ENCODE assay signal across 7 mouse cellular contexts in the genomic region with DNA sequence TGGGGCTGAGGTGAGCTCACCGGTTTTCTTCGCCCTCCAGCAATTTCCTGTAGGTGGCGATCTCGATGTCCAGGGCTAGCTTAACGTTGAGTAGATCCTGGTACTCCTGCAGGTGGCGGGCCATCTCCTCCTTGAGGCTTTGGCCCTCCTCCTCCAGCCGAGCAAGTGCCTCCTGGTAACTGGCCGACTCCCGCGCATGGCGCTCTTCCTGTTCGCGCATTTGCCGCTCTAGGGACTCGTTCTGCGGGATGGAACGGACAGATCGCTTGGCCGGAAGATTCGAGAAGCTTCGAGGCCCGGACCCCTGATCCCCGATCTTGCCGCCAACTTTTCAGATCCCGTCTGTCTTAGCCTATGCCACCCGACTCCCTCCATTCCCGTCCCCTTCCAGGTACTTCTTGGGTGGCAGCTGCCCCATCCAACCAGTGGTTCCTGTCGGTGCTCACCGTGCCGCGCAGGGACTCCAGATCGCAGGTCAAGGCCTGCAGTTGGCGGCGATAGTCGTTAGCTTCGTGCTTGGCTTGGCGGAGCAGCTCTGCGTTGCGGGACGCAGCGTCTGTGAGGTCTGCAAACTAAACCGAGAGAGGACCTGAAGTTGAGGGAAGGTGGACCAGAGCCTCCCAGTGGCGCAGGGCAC. TPM values are rescaled to one million over a fixed set of nuclear protein-coding genes. Genes with fewer than 3 reads are reported as not detected.
A peak's percentile ranks its signal among the peaks of the same experiment; 100 is the strongest.
DNase-seq lines count a peak whose midpoint lies in the region; ATAC-seq and TF ChIP-seq lines count a peak whose summit lies in the region.

No protein-coding gene starts in this region.

- peak overlapping the region; percentile 34 for H3K4me2 ChIP-seq in forebrain, embryonic 16.5 days (ENCODE audit: low read length)
- peak overlapping the region; percentile 41 for H3K4me2 ChIP-seq in hindbrain, embryonic 11.5 days (replicated peaks; ENCODE audit: low read depth, low read length)
- H3K4me2 ChIP-seq in limb, embryonic 11.5 days (ENCODE audit: low read depth, severe bottlenecking): peak overlapping the region; percentile 67
- peak overlapping the region; percentile 39 for H3K4me2 ChIP-seq in midbrain, embryonic 12.5 days (replicated peaks)

- no peak overlapping the region for H3K27ac ChIP-seq in cerebellum, adult 2 months (ENCODE audit: insufficient read depth, low read length)
- no peak overlapping the region for H3K27ac ChIP-seq in forebrain, embryonic 16.5 days (ENCODE audit: low read length)
- H3K27ac ChIP-seq in hindbrain, embryonic 11.5 days (ENCODE audit: low read depth, low read length): no peak overlapping the region
- H3K27ac ChIP-seq in limb, embryonic 11.5 days (replicated peaks; ENCODE audit: low read depth, low read length): no peak overlapping the region
- no peak overlapping the region for H3K27ac ChIP-seq in midbrain, embryonic 12.5 days (replicated peaks)

- peak; percentile 66 for ATAC-seq in activated CD4-positive, CD25-positive, alpha-beta regulatory T cell, adult 4 months
- ATAC-seq in forebrain, embryonic 16.5 days: no peak
- no peak for ATAC-seq in hindbrain, embryonic 11.5 days (ENCODE audit: low FRiP score)
- ATAC-seq in limb, embryonic 11.5 days (ENCODE audit: insufficient number of reproducible peaks, low FRiP score, low TSS enrichment, low read depth): no peak
- ATAC-seq in midbrain, embryonic 12.5 days (ENCODE audit: low FRiP score, low read depth): no peak

- peak; percentile 73 to 77 for DNase-seq in cerebellum, adult 2 months
- peak; percentile 71 for DNase-seq in hindbrain, embryonic 11.5 days (ENCODE audit: low spot score)
- DNase-seq in limb, embryonic 11.5 days (ENCODE audit: low spot score): peak; percentile 86
- peak; percentile 62 to 71 for DNase-seq in spleen, postnatal 14 days (ENCODE audit: low spot score in 2 of 2)

- no peaks in the 10 kb centered on the region for H3K36me3 ChIP-seq in forebrain, embryonic 16.5 days (ENCODE audit: control insufficient read depth, insufficient read depth)
- H3K36me3 ChIP-seq in hindbrain, embryonic 11.5 days (ENCODE audit: control insufficient read depth, insufficient read depth, low read length): no peaks in the 10 kb centered on the region
- no peaks in the 10 kb centered on the region for H3K36me3 ChIP-seq in limb, embryonic 11.5 days (ENCODE audit: control insufficient read depth, insufficient read depth, low read length)
- H3K36me3 ChIP-seq in midbrain, embryonic 12.5 days: no peaks in the 10 kb centered on the region

- TF ChIP-seq POLR2A in cerebellum, adult 2 months (IDR thresholded peaks at IDR 0.05; ENCODE audit: borderline replicate concordance, insufficient read depth, low read length): no peak

- H3K9ac ChIP-seq in forebrain, embryonic 16.5 days (replicated peaks; ENCODE audit: low read depth, low read length): peak overlapping the region; percentile 16; the same call in 1 of the 2 replicates
- H3K9ac ChIP-seq in hindbrain, embryonic 11.5 days (ENCODE audit: low read depth, low read length): peak overlapping the region; percentile 38; the same call in 1 of the 2 replicates
- H3K9ac ChIP-seq in limb, embryonic 11.5 days (ENCODE audit: low read length): peak overlapping the region; percentile 58
- 0 out of 2 replicates have a peak overlapping the region, but pooled peaks have one; percentile 11 for H3K9ac ChIP-seq in midbrain, embryonic 12.5 days (replicated peaks)

- WGBS in cerebellum, adult 2 months: 6% methylated on average over 43 of the region's 43 CpGs
- 3% methylated on average over 43 of the region's 43 CpGs for WGBS in forebrain, embryonic 16.5 days
- 3% methylated on average over 43 of the region's 43 CpGs for WGBS in hindbrain, embryonic 11.5 days
- WGBS in limb, embryonic 11.5 days: 2% methylated on average over 43 of the region's 43 CpGs
- WGBS in midbrain, embryonic 12.5 days: 5% methylated on average over 43 of the region's 43 CpGs

- peak; percentile 77 for TF ChIP-seq CTCF in cerebellum, adult 2 months (IDR thresholded peaks at IDR 0.05; ENCODE audit: borderline replicate concordance, insufficient read depth, low read depth, low read length)

- H3K4me3 ChIP-seq in cerebellum, adult 2 months (replicated peaks; ENCODE audit: insufficient read depth, low read depth, low read length): peak overlapping the region; percentile 24
- H3K4me3 ChIP-seq in forebrain, embryonic 16.5 days (replicated peaks; ENCODE audit: low read length): peak overlapping the region; percentile 19; the same call in 1 of the 2 replicates
- H3K4me3 ChIP-seq in hindbrain, embryonic 11.5 days (ENCODE audit: low read depth, low read length): peak overlapping the region; percentile 19
- H3K4me3 ChIP-seq in limb, embryonic 11.5 days (ENCODE audit: low read depth, low read length): peak overlapping the region; percentile 37
- H3K4me3 ChIP-seq in midbrain, embryonic 12.5 days: peak overlapping the region; percentile 26

- no peaks in the 10 kb centered on the region for H3K9me3 ChIP-seq in forebrain, embryonic 16.5 days (ENCODE audit: control insufficient read depth, low read length)
- H3K9me3 ChIP-seq in hindbrain, embryonic 11.5 days (ENCODE audit: control insufficient read depth, low read length): no peaks in the 10 kb centered on the region
- H3K9me3 ChIP-seq in limb, embryonic 11.5 days (ENCODE audit: control insufficient read depth, low read length): no peaks in the 10 kb centered on the region
- no peaks in the 10 kb centered on the region for H3K9me3 ChIP-seq in midbrain, embryonic 12.5 days

- H3K4me1 ChIP-seq in cerebellum, adult 2 months (ENCODE audit: control insufficient read depth, insufficient read depth, low read length): peaks cover under 1% of the 10 kb centered on the region; the same call in 1 of the 2 replicates
- H3K4me1 ChIP-seq in forebrain, embryonic 16.5 days (replicated peaks; ENCODE audit: control insufficient read depth, insufficient read depth, low read length): peaks cover 7% of the 10 kb centered on the region
- H3K4me1 ChIP-seq in hindbrain, embryonic 11.5 days (replicated peaks; ENCODE audit: control insufficient read depth, insufficient read depth, low read length): no peaks in the 10 kb centered on the region; the same call in 1 of the 2 replicates
- peaks cover 6% of the 10 kb centered on the region for H3K4me1 ChIP-seq in limb, embryonic 11.5 days (ENCODE audit: control insufficient read depth, insufficient read depth, low read length)
- peaks cover 6% of the 10 kb centered on the region; the same call in 1 of the 2 replicates for H3K4me1 ChIP-seq in midbrain, embryonic 12.5 days

- H3K27me3 ChIP-seq in cerebellum, adult 2 months (ENCODE audit: control insufficient read depth, insufficient read depth, low read length): no peaks in the 10 kb centered on the region
- H3K27me3 ChIP-seq in forebrain, embryonic 16.5 days (replicated peaks; ENCODE audit: control insufficient read depth, insufficient read depth, low read length): peaks cover 10% of the 10 kb centered on the region
- peaks cover 22% of the 10 kb centered on the region for H3K27me3 ChIP-seq in hindbrain, embryonic 11.5 days (ENCODE audit: control insufficient read depth, insufficient read depth, low read length)
- H3K27me3 ChIP-seq in limb, embryonic 11.5 days (ENCODE audit: control insufficient read depth, insufficient read depth, low read length): peaks cover 22% of the 10 kb centered on the region
- H3K27me3 ChIP-seq in midbrain, embryonic 12.5 days: peaks cover 68% of the 10 kb centered on the region

RNA-seq across cellular contexts. Expression of a gene that starts 7.6 kb away (rescaled TPM):
- polyA plus RNA-seq in activated CD4-positive, CD25-positive, alpha-beta regulatory T cell, adult 4 months (2017; shearing (Covaris generic)): not detected
- 207 and 211 TPM in 2 replicates for polyA plus RNA-seq in cerebellum, adult 2 months (2012; rRNA removed)
- 1.3 and 2.3 TPM in 2 replicates for polyA plus RNA-seq in forebrain, embryonic 16.5 days (2015; fragmentation: Nextera tagmentation; extraction: Ambion mirVana)
- polyA plus RNA-seq in hindbrain, embryonic 11.5 days (2014; fragmentation: Nextera tagmentation; extraction: Ambion mirVana): 0.12 and 0.20 TPM in 2 replicates
- polyA plus RNA-seq in limb, embryonic 11.5 days (2014; fragmentation: Nextera tagmentation; extraction: Ambion mirVana): 0.16 and 0.18 TPM in 2 replicates
- not detected in 2 replicates for polyA plus RNA-seq in midbrain, embryonic 12.5 days (2016; fragmentation: Nextera tagmentation; extraction: Ambion mirVana)

RNA-seq across cellular contexts. Expression of a gene that starts 8.2 kb away (rescaled TPM):
- polyA plus RNA-seq in activated CD4-positive, CD25-positive, alpha-beta regulatory T cell, adult 4 months (2017; shearing (Covaris generic)): not detected
- polyA plus RNA-seq in cerebellum, adult 2 months (2012; rRNA removed): not detected in 2 replicates
- polyA plus RNA-seq in forebrain, embryonic 16.5 days (2015; fragmentation: Nextera tagmentation; extraction: Ambion mirVana): not detected in 2 replicates
- not detected in 2 replicates for polyA plus RNA-seq in hindbrain, embryonic 11.5 days (2014; fragmentation: Nextera tagmentation; extraction: Ambion mirVana)
- polyA plus RNA-seq in limb, embryonic 11.5 days (2014; fragmentation: Nextera tagmentation; extraction: Ambion mirVana): 0.11 TPM in 1 of 2 replicates, not detected in the other
- not detected in 2 replicates for polyA plus RNA-seq in midbrain, embryonic 12.5 days (2016; fragmentation: Nextera tagmentation; extraction: Ambion mirVana)

RNA-seq across cellular contexts. Expression of a gene that starts 12.1 kb away (rescaled TPM):
- under 1 TPM in 1 of 2 experiments, not detected in 1; 0.29 TPM for polyA plus RNA-seq in activated CD4-positive, CD25-positive, alpha-beta regulatory T cell, adult 4 months (2017; shearing (Covaris generic))
- 0.57 and 0.65 TPM in 2 replicates for polyA plus RNA-seq in cerebellum, adult 2 months (2012; rRNA removed)
- 2.2 and 2.7 TPM in 2 replicates for polyA plus RNA-seq in forebrain, embryonic 16.5 days (2015; fragmentation: Nextera tagmentation; extraction: Ambion mirVana)
- 1.2 and 2.0 TPM in 2 replicates for polyA plus RNA-seq in hindbrain, embryonic 11.5 days (2014; fragmentation: Nextera tagmentation; extraction: Ambion mirVana)
- polyA plus RNA-seq in limb, embryonic 11.5 days (2014; fragmentation: Nextera tagmentation; extraction: Ambion mirVana): 0.99 and 1.4 TPM in 2 replicates
- 1.8 and 2.3 TPM in 2 replicates for polyA plus RNA-seq in midbrain, embryonic 12.5 days (2016; fragmentation: Nextera tagmentation; extraction: Ambion mirVana)

RNA-seq across cellular contexts. Expression of a gene that starts 12.3 kb away (rescaled TPM):
- 100 to 1,000 TPM in 1 of 2 experiments, 10 to 100 TPM in 1; 97.6 to 127 TPM for polyA plus RNA-seq in activated CD4-positive, CD25-positive, alpha-beta regulatory T cell, adult 4 months (2017; shearing (Covaris generic))
- polyA plus RNA-seq in cerebellum, adult 2 months (2012; rRNA removed): 89.9 and 102 TPM in 2 replicates
- 188 and 190 TPM in 2 replicates for polyA plus RNA-seq in forebrain, embryonic 16.5 days (2015; fragmentation: Nextera tagmentation; extraction: Ambion mirVana)
- polyA plus RNA-seq in hindbrain, embryonic 11.5 days (2014; fragmentation: Nextera tagmentation; extraction: Ambion mirVana): 205 and 222 TPM in 2 replicates
- polyA plus RNA-seq in limb, embryonic 11.5 days (2014; fragmentation: Nextera tagmentation; extraction: Ambion mirVana): 276 and 303 TPM in 2 replicates
- polyA plus RNA-seq in midbrain, embryonic 12.5 days (2016; fragmentation: Nextera tagmentation; extraction: Ambion mirVana): 238 and 242 TPM in 2 replicates

RNA-seq across cellular contexts. Expression of a gene that starts 31.8 kb away (rescaled TPM):
- 1 to 10 TPM; 1.6 to 1.9 TPM for polyA plus RNA-seq in activated CD4-positive, CD25-positive, alpha-beta regulatory T cell, adult 4 months (2017; shearing (Covaris generic))
- polyA plus RNA-seq in cerebellum, adult 2 months (2012; rRNA removed): 0.05 and 0.10 TPM in 2 replicates
- polyA plus RNA-seq in forebrain, embryonic 16.5 days (2015; fragmentation: Nextera tagmentation; extraction: Ambion mirVana): 3.0 and 4.1 TPM in 2 replicates
- 7.3 and 8.5 TPM in 2 replicates for polyA plus RNA-seq in hindbrain, embryonic 11.5 days (2014; fragmentation: Nextera tagmentation; extraction: Ambion mirVana)
- polyA plus RNA-seq in limb, embryonic 11.5 days (2014; fragmentation: Nextera tagmentation; extraction: Ambion mirVana): 10.6 and 10.8 TPM in 2 replicates
- 9.1 and 9.7 TPM in 2 replicates for polyA plus RNA-seq in midbrain, embryonic 12.5 days (2016; fragmentation: Nextera tagmentation; extraction: Ambion mirVana)

Comparison
In these comparisons a context has a peak if more than half of its experiments do, and no peak if none do; other contexts are left out.
1. RNA of a gene that starts 7.6 kb away (polyA plus RNA-seq): 207 to 211 TPM in cerebellum, adult 2 months; 1.3 to 2.3 TPM in forebrain, embryonic 16.5 days, 0.16 to 0.18 TPM in limb, embryonic 11.5 days, 0.12 to 0.20 TPM in hindbrain, embryonic 11.5 days, not detected in midbrain, embryonic 12.5 days and not detected in activated CD4-positive, CD25-positive, alpha-beta regulatory T cell, adult 4 months; every median in the first group is over 10 times any median in the second.
2. Peak in every context shown above with its lines, with median percentiles within 50 percentile points of each other: DNase-seq, H3K4me3 ChIP-seq, H3K4me2 ChIP-seq and H3K9ac ChIP-seq.